ENCODE assay signal across 8 mouse cellular contexts in genomic region chr7:16890536-16890935, GRCm38 (mm10). TPM values are rescaled to one million over a fixed set of nuclear protein-coding genes. Genes with fewer than 3 reads are reported as not detected.
DNase-seq lines count a peak whose midpoint lies in the region; ATAC-seq lines count a peak whose summit lies in the region.

No protein-coding gene starts in this region.

- H3K36me3 ChIP-seq in hindbrain, embryonic 11.5 days (ENCODE audit: control insufficient read depth, insufficient read depth, low read length), result peaks cover under 1% of the 10 kb centered on the region; the same call in 1 of the 2 replicates
- H3K36me3 ChIP-seq in liver, embryonic 12.5 days, result peaks cover 11% of the 10 kb centered on the region

- peak overlapping the region; percentile 58 for H3K27ac ChIP-seq in brown adipose tissue, adult 24 weeks (replicated peaks; ENCODE audit: low read depth, low read length)
- 0 out of 2 replicates have a peak overlapping the region, but pooled peaks have one; percentile 31 for H3K27ac ChIP-seq in hindbrain, embryonic 11.5 days (ENCODE audit: low read depth, low read length)
- peak overlapping the region; percentile 26; the same call in 1 of the 2 replicates for H3K27ac ChIP-seq in liver, embryonic 12.5 days

- 37% methylated on average over 6 of the region's 6 CpGs for WGBS in hindbrain, embryonic 11.5 days
- 38% methylated on average over 6 of the region's 6 CpGs for WGBS in liver, embryonic 12.5 days (ENCODE audit: insufficient replicate concordance)

- H3K4me2 ChIP-seq in hindbrain, embryonic 11.5 days (replicated peaks; ENCODE audit: low read depth, low read length), result no peak overlapping the region
- H3K4me2 ChIP-seq in liver, embryonic 12.5 days, result peak overlapping the region; percentile 67

- peaks cover 6% of the 10 kb centered on the region; the same call in 1 of the 2 replicates for H3K9me3 ChIP-seq in hindbrain, embryonic 11.5 days (ENCODE audit: control insufficient read depth, low read length)
- H3K9me3 ChIP-seq in liver, embryonic 12.5 days (replicated peaks), result peaks cover 9% of the 10 kb centered on the region

- H3K27me3 ChIP-seq in hindbrain, embryonic 11.5 days (ENCODE audit: control insufficient read depth, insufficient read depth, low read length), result peaks cover 33% of the 10 kb centered on the region
- H3K27me3 ChIP-seq in liver, embryonic 12.5 days (replicated peaks), result peaks cover 97% of the 10 kb centered on the region

- no peak for ATAC-seq in hindbrain, embryonic 11.5 days (ENCODE audit: low FRiP score)
- ATAC-seq in liver, embryonic 12.5 days, result no peak

- no peak overlapping the region; the same call in 1 of the 2 replicates for H3K9ac ChIP-seq in hindbrain, embryonic 11.5 days (ENCODE audit: low read depth, low read length)
- H3K9ac ChIP-seq in liver, embryonic 12.5 days, result no peak overlapping the region

- no peaks in the 10 kb centered on the region for H3K4me1 ChIP-seq in brown adipose tissue, adult 24 weeks (ENCODE audit: control insufficient read depth, insufficient read depth, insufficient read length, low read length)
- peaks cover 18% of the 10 kb centered on the region for H3K4me1 ChIP-seq in hindbrain, embryonic 11.5 days (replicated peaks; ENCODE audit: control insufficient read depth, insufficient read depth, low read length)
- peaks cover 36% of the 10 kb centered on the region for H3K4me1 ChIP-seq in liver, embryonic 12.5 days

- no peak overlapping the region; the same call in 1 of the 2 replicates for H3K4me3 ChIP-seq in brown adipose tissue, adult 24 weeks (ENCODE audit: insufficient read depth, low read depth, low read length)
- H3K4me3 ChIP-seq in hindbrain, embryonic 11.5 days (ENCODE audit: low read depth, low read length), result peak overlapping the region; percentile 14; the same call in 1 of the 2 replicates
- no peak overlapping the region for H3K4me3 ChIP-seq in liver, embryonic 12.5 days

- peak; percentile 41 for DNase-seq in cerebellum, adult 9-11 months
- DNase-seq in cerebellum, adult 18-20 months, result no peak
- no peak for DNase-seq in hindbrain, embryonic 11.5 days (ENCODE audit: low spot score)
- no peak for DNase-seq in frontal cortex, postnatal 25 days (ENCODE audit: low spot score in 2 of 2)
- DNase-seq in B cell, adult 2 months, result no peak
- DNase-seq in right cerebral cortex, postnatal 10 days (ENCODE audit: low spot score in 2 of 2), result no peak

RNA-seq across cellular contexts. Expression of gene Gng8, which starts 1.1 kb away (rescaled TPM):
- not detected in 2 replicates for polyA plus RNA-seq in brown adipose tissue, adult 24 weeks (2012; ENCODE audit: insufficient read depth, insufficient read length, missing spikeins)
- polyA plus RNA-seq in hindbrain, embryonic 11.5 days (2014; fragmentation: Nextera tagmentation; extraction: Ambion mirVana), result 9.0 and 11.0 TPM in 2 replicates
- polyA plus RNA-seq in liver, embryonic 12.5 days (2016; fragmentation: Nextera tagmentation; extraction: Ambion mirVana), result 0.80 and 1.7 TPM in 2 replicates

RNA-seq across cellular contexts. Expression of gene Dact3, which starts 15.4 kb away (rescaled TPM):
- polyA plus RNA-seq in brown adipose tissue, adult 24 weeks (2012; ENCODE audit: insufficient read depth, insufficient read length, missing spikeins), result 0.79 and 2.1 TPM in 2 replicates
- 7.6 and 8.0 TPM in 2 replicates for polyA plus RNA-seq in hindbrain, embryonic 11.5 days (2014; fragmentation: Nextera tagmentation; extraction: Ambion mirVana)
- 1.5 TPM in 2 replicates for polyA plus RNA-seq in liver, embryonic 12.5 days (2016; fragmentation: Nextera tagmentation; extraction: Ambion mirVana)

RNA-seq across cellular contexts. Expression of gene Ptgir, which starts 15.8 kb away (rescaled TPM):
- 1.9 and 2.8 TPM in 2 replicates for polyA plus RNA-seq in brown adipose tissue, adult 24 weeks (2012; ENCODE audit: insufficient read depth, insufficient read length, missing spikeins)
- polyA plus RNA-seq in hindbrain, embryonic 11.5 days (2014; fragmentation: Nextera tagmentation; extraction: Ambion mirVana), result 0.56 and 0.81 TPM in 2 replicates
- polyA plus RNA-seq in liver, embryonic 12.5 days (2016; fragmentation: Nextera tagmentation; extraction: Ambion mirVana), result 0.86 and 1.5 TPM in 2 replicates

RNA-seq across cellular contexts. Expression of gene Calm3, which starts 33.4 kb away (rescaled TPM):
- polyA plus RNA-seq in brown adipose tissue, adult 24 weeks (2012; ENCODE audit: insufficient read depth, insufficient read length, missing spikeins), result 210 and 222 TPM in 2 replicates
- 322 and 337 TPM in 2 replicates for polyA plus RNA-seq in hindbrain, embryonic 11.5 days (2014; fragmentation: Nextera tagmentation; extraction: Ambion mirVana)
- polyA plus RNA-seq in liver, embryonic 12.5 days (2016; fragmentation: Nextera tagmentation; extraction: Ambion mirVana), result 91.2 and 94.4 TPM in 2 replicates

RNA-seq across cellular contexts. Expression of gene Prkd2, which starts 47.8 kb away (rescaled TPM):
- 8.5 and 11.3 TPM in 2 replicates for polyA plus RNA-seq in brown adipose tissue, adult 24 weeks (2012; ENCODE audit: insufficient read depth, insufficient read length, missing spikeins)
- 8.8 and 9.4 TPM in 2 replicates for polyA plus RNA-seq in hindbrain, embryonic 11.5 days (2014; fragmentation: Nextera tagmentation; extraction: Ambion mirVana)
- 4.4 and 4.7 TPM in 2 replicates for polyA plus RNA-seq in liver, embryonic 12.5 days (2016; fragmentation: Nextera tagmentation; extraction: Ambion mirVana)
